Mouse (Mus musculus) left cerebral cortex, adult 2 months (tissue): ENCODE data around the gene Shank2. TPM values are rescaled to one million over a fixed set of nuclear protein-coding genes. Genes with fewer than 3 reads are reported as not detected.

ENCODE experiments used
- DNase-seq, 2 experiments: peaks; one replicate each; pipeline ENCODE4 v3.0.0; 2021 to 2022; ENCODE audit warnings: low spot score in 2 of 2, mixed read lengths in 1 of 2; ENCODE audit errors: extremely low spot score in 1 of 2
- H3K27ac ChIP-seq: fragments of 200-600 bp; 2 replicates; pipeline ENCODE4 v1.8.1; 2022
- H3K4me3 ChIP-seq: fragments of 200-600 bp; 2 replicates; pipeline ENCODE4 v1.8.1; 2022
- CTCF ChIP-seq: fragments of 200-600 bp; IDR thresholded peaks from 2 replicates; pipeline ENCODE4 v1.8.1; 2022; ENCODE audit warnings: antibody characterized with exemption, mild to moderate bottlenecking, moderate library complexity
- intact Hi-C: fragments of 180-260 bp; cut with DNase I; formaldehyde crosslinking; loops from one replicate; pipeline ENCODE4 v1.15.1; 2025
- total RNA-seq, 2 experiments: library from RNA; stranded (reverse); gene quantifications; 2 replicates each; pipeline ENCODE4 v1.2.3; 2021

The Shank2 gene
- total RNA-seq, 2 experiments from 2014 or later = 163 to 170 TPM

DNA sequence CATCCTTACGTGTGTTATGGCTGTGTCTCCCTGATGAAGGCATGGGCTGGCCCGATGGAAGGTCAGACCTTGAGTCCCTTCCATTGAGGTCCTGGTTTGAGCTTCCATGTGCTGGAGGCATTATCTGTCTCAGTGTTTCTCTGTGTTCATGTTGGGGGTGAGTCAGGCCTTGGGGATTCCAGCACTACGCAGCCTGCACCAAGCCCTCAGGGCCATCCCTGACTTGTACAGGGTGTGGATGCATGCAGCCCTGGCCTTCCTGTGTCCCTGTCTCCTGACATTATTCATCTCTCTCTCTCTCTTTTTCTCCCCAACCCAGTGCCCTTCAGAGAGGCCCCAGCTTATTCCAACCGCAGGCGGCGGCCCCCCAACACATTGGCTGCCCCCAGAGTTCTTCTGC lies 177.7 kb downstream of the Shank2 start:
- Histone ChIP-seq H3K4me3 (no peak overlapping the region), H3K27ac (no peak overlapping the region)
- TF ChIP-seq CTCF = no peak
- intact Hi-C loops = loop anchor here (10.0 kb wide), 1 partner anchor 355 kb away; the partner anchor contains the start of genes Dhcr7 and Nadsyn1
- no peak for DNase-seq

DNA sequence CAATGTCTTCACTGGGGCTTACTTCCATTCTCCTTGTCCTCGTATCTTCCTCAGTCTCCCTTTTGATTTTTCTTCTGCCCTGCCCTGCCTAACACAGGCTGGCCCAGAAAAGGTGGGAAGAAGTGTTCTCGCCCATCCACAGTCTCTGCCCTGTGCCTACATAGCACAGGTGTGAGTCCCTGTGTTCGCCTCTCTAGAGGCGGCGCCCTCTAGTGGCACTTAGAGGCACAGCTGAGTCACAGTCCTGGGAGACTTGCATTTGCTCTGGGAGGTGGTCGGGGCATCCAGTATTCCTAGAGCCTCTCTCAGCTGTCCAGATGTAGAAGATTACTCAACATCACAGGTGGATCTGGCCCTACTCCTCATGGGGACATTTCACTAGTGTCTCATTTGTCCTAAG lies 179.2 kb downstream of the Shank2 start:
- intact Hi-C loops = loop anchor here (2.0 to 10.0 kb wide), 2 partner anchors 84 to 276 kb away; no protein-coding TSS in a partner anchor
- DNase-seq = peak; percentile 61 to 75

GRCm38 (mm10) chr7:144187869-144188430 lies 186.2 kb downstream of the Shank2 start:
- Histone ChIP-seq H3K4me3 (no peak overlapping the region), H3K27ac (no peak overlapping the region)
- TF ChIP-seq CTCF = no peak
- intact Hi-C loops = loop anchor here (10.0 kb wide), 1 partner anchor 283 kb away; no protein-coding TSS in a partner anchor
- no peak for DNase-seq

More for the DNA sequence above, 179.2 kb downstream of the Shank2 start:
- H3K4me3 ChIP-seq = no peak overlapping the region
- no peak overlapping the region for H3K27ac ChIP-seq
- TF ChIP-seq CTCF = peak; percentile 94

GRCm38 (mm10) chr7:144189446-144189845 lies 187.7 kb downstream of the Shank2 start:
- no peak for TF ChIP-seq CTCF
- no peak for DNase-seq
- no peak overlapping the region for H3K27ac ChIP-seq
- H3K4me3 ChIP-seq = no peak overlapping the region
- intact Hi-C loops = loop anchor here (10.0 kb wide), 1 partner anchor 285 kb away; no protein-coding TSS in a partner anchor

DNA sequence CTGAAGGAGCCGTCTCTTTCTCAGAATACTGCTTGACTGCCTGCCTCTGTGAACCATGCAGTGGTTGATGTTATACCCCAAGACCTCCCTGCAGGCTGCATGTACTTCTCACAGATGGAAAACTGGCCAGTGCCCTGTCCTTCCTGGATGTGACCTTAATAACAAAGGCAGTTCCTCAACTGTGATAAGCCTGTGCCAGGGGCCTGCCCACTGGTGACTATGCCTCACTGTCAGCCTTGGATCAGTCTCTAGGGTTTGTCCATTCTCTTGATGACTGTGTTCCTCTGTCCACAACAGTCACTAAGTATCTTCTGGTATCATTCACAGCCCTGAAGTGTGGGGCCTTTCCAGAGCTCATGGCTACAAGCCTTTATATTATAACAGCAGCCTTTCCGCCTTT lies 196.8 kb downstream of the Shank2 start:
- intact Hi-C loops = loop anchor here (10.0 kb wide), 1 partner anchor 364 kb away; no protein-coding TSS in a partner anchor
- Histone ChIP-seq H3K27ac (no peak overlapping the region), H3K4me3 (no peak overlapping the region)
- DNase-seq = no peak
- no peak for TF ChIP-seq CTCF

- Histone ChIP-seq H3K4me3 (no peak overlapping the region), H3K27ac (no peak overlapping the region)
- intact Hi-C loops = no loop called here
- DNase-seq = no peak
- TF ChIP-seq CTCF = no peak
These were observed 200.4 kb downstream of the Shank2 start for GRCm38 (mm10) chr7:144202017-144202682.

- Histone ChIP-seq H3K27ac (peak overlapping the region; percentile 57), H3K4me3 (no peak overlapping the region)
- intact Hi-C loops = no loop called here
- DNase-seq = no peak
- no peak for TF ChIP-seq CTCF
These were observed 202.6 kb downstream of the Shank2 start for GRCm38 (mm10) chr7:144204290-144204689.

GRCm38 (mm10) chr7:144205161-144205560 lies 203.4 kb downstream of the Shank2 start:
- DNase-seq = no peak
- peak overlapping the region; percentile 59; the same call in 1 of the 2 replicates for H3K27ac ChIP-seq
- TF ChIP-seq CTCF = no peak
- intact Hi-C loops = no loop called here
- no peak overlapping the region for H3K4me3 ChIP-seq

DNA sequence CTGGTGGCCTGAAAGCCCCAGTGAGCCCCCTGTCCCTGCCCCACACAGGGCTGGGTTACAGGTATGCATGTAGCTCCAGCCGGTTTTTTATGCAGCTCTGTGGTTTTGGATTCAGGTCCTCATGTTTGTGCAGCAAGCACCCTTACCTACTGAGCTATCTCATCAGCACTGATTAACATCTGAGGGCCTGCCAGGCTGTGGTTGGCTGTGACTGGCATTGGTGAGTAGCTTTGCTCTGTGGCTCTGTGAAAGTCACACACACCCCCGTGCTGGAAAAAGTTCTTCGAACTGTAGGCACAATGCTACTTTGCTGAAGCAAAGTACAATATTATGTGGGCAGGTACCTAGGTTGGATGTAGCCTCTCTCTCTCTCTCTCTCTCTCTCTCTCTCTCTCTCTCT lies 204.1 kb downstream of the Shank2 start:
- Histone ChIP-seq H3K4me3 (no peak overlapping the region), H3K27ac (peak overlapping the region; percentile 59; the same call in 1 of the 2 replicates)
- peak; percentile 33 to 58 for DNase-seq
- intact Hi-C loops = loop anchor here (1.0 kb wide), 1 partner anchor 29 kb away; no protein-coding TSS in a partner anchor
- TF ChIP-seq CTCF = no peak

DNA sequence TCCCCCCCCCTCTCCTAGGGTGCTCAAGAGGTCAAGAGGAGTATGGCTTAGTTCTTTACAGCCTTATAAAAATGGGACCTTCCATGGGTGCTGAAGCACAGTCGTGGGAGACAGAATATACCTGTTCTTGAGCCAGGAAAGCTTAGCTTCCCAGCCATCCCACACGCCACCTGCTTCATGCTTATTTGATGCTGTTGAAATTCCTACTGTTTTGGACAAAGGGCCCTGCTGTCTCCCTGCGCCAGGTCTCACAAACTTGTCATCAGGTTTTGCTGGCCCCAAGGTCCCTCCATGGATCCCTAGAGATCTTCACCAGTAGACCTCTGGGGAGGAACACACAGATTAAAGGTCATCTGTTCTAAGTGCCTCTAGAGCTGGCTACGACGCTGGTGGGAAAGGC lies 204.5 kb downstream of the Shank2 start:
- peak in 1 of 2 experiments; percentile 48 for DNase-seq
- no peak for TF ChIP-seq CTCF
- intact Hi-C loops = loop anchor here (1.0 kb wide), 1 partner anchor 29 kb away; no protein-coding TSS in a partner anchor
- H3K27ac ChIP-seq = peak overlapping the region; percentile 70; the same call in 1 of the 2 replicates
- no peak overlapping the region for H3K4me3 ChIP-seq

- no peak for TF ChIP-seq CTCF
- Histone ChIP-seq H3K4me3 (no peak overlapping the region), H3K27ac (peak overlapping the region; percentile 70)
- intact Hi-C loops = no loop called here
- DNase-seq = peak in 1 of 2 experiments; percentile 39
These were observed 205.4 kb downstream of the Shank2 start for GRCm38 (mm10) chr7:144207100-144207499.

DNA sequence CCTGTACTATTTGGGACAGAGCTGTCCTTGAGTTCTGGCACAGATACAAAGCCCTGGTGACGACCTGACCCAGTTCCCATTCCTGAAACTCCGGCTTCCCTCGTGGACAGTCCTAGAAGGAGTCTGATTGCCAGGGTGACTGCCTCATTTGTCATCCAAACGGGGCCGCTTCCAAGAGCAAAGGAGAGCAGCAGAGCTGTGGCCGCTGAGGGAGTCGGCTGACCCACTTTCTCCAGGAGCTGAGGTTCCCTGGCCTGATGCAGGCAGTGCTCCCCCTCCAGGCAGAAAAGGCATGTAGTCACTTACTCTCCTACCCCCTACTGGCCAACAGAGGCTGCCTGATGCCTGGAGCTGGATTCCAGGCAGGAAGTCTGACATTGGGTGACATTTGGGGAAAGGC lies 206.1 kb downstream of the Shank2 start:
- intact Hi-C loops = loop anchor here (1.0 to 2.0 kb wide), 2 partner anchors 32 to 111 kb away; no protein-coding TSS in a partner anchor
- TF ChIP-seq CTCF = peak; percentile 83
- peak; percentile 69 to 71 for DNase-seq
- H3K4me3 ChIP-seq = no peak overlapping the region
- peak overlapping the region; percentile 70 for H3K27ac ChIP-seq
